Mouse (Mus musculus) heart, adult 18-20 months (tissue): ENCODE results near the gene Antxrl. TPM values are rescaled to one million over a fixed set of nuclear protein-coding genes. Genes with fewer than 3 reads are reported as not detected.

Experiments used
- DNase-seq, 2 experiments: peaks; one replicate each; pipeline ENCODE4 v3.0.0; 2021 to 2022; ENCODE audit warnings: mixed read lengths in 1 of 2
- total RNA-seq, 2 experiments: library from RNA; stranded (reverse); gene quantifications; 2 replicates each; pipeline ENCODE4 v1.2.3; 2021

Gene Antxrl
- total RNA-seq, 2 experiments from 2014 or later: not detected

DNA sequence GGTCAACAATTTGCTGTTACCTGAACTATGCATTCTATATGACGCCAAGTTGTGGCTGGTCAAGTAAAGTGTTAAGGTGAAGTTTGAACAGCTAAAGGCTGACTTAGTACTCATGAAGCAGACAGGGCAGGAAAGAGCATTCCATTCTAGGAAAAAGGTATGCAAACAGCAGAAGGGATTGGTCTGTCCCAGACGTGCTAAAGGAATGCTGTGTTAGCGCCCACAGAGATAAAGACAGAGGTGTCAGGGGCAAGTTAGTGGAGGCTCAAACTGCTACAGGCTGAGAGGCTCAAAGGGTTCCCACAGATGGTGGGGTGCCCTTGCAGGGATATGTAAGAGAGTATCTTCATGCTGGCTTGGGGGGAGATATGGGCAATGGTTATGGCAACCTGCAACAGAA, 51.3 kb downstream of the Antxrl start:
- DNase-seq: no peak

GRCm38 (mm10) chr14:34104892-34105291, 52.4 kb downstream of the Antxrl start:
- DNase-seq: peak; percentile 75 to 86

DNA sequence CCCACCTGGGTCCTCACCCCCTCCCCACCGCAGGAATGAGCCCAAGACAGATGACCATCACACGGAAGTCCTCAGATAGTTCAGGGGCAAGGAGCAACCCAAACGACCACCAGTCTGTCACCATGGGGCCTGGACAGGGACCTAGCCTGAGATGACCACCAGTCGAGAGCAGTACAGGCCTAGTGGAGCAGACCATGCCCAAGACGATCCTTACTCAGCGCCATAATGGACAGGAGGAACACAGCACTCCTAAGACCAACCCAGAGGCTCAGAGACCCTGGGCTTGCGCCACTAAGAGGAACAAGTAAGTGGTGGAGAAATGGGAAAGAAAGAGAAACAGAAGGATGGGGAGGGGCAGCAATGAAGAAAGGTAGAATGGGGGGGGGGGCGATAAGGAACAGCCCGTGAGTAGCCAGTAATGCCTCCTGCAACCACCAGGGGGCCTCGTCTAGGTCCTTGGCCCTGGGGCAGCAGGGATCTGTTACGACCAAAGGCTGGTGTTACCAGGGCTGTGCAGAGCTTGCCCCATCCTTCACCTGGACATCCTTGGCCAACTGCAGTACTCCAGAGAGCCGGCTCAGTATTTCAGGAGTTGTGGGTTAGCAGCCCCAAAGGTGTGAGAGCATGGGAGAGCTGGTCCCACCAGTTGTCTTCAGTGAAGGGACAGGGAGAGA, 54.0 kb downstream of the Antxrl start:
- peak in 1 of 2 experiments; percentile 47 for DNase-seq

GRCm38 (mm10) chr14:34107594-34107993, 55.1 kb downstream of the Antxrl start:
- no peak for DNase-seq

- DNase-seq: no peak
These were observed 61.8 kb downstream of the Antxrl start for GRCm38 (mm10) chr14:34114311-34114710.

DNA sequence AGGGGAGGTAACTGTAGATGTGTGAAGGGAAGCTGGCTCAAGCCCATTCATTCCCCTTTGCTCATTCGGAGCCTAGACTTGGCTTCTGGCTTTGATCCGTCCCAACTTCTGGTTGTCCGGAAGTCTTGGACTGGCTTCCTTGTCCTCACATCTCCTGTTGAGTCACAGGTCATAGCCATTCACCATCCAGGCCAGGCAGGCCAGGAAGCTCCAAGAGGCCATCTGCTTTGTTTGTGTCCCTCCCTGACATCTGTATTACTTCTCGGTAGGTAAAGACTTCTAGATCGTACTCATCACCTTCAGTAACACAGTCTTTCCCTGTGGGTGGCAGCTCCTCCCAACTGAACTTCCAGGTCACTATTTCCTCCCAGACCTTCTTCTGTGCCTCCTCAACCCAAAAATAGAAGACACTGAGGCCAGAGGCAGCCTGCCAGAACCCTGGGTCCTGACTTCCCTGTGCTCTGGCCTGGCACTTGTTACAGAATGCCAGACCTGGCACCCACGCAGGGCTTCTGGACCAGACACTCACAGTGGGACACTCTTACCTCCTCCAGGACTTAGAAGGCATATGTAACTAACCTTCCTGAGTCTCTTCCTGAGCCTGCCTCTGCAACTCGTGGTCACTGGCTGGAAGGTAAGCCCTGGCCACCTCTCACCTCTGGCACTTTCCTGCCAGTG, 66.7 kb downstream of the Antxrl start:
- DNase-seq: peak; percentile 30 to 54

GRCm38 (mm10) chr14:34120016-34120910, 67.8 kb downstream of the Antxrl start:
- peak; percentile 26 to 29 for DNase-seq

GRCm38 (mm10) chr14:34120923-34121351, 68.4 kb downstream of the Antxrl start:
- no peak for DNase-seq

- DNase-seq: no peak
These were observed 69.2 kb downstream of the Antxrl start for GRCm38 (mm10) chr14:34121691-34122090.

Other genes with a start within 250 kb of the Antxrl start
- 1 to 10 TPM in 1 of 2 experiments, under 1 TPM in 1; 0.87 to 1.1 TPM for gene Gdf10, start 129.1 kb upstream of the Antxrl start, total RNA-seq
- under 1 TPM; 0.07 to 0.18 TPM for gene Gdf2, start 111.7 kb upstream of the Antxrl start, total RNA-seq
- gene Rbp3, start 98.7 kb upstream of the Antxrl start, total RNA-seq: not detected
- under 1 TPM in 1 of 2 experiments, not detected in 1; 0.05 TPM for gene Zfp488, start 73.9 kb upstream of the Antxrl start, total RNA-seq
- not detected for gene Gm30083, start 37.5 kb upstream of the Antxrl start, total RNA-seq
- not detected for gene Gm5460, start 35.9 kb upstream of the Antxrl start, total RNA-seq
- 1 to 10 TPM; 1.8 to 5.4 TPM for gene Anxa8, start 33.3 kb downstream of the Antxrl start, total RNA-seq
- gene A630023A22Rik, start 50.0 kb downstream of the Antxrl start, total RNA-seq: not detected
- gene Npy4r, start 99.8 kb downstream of the Antxrl start, total RNA-seq: under 1 TPM; 0.07 to 0.13 TPM
- gene Gprin2, start 148.9 kb downstream of the Antxrl start, total RNA-seq: under 1 TPM; 0.13 to 0.25 TPM
- under 1 TPM; 0.35 to 0.67 TPM for gene Syt15, start 166.9 kb downstream of the Antxrl start, total RNA-seq